Comparison of ENCODE assay signal across 7 mouse cellular contexts in the genomic region with DNA sequence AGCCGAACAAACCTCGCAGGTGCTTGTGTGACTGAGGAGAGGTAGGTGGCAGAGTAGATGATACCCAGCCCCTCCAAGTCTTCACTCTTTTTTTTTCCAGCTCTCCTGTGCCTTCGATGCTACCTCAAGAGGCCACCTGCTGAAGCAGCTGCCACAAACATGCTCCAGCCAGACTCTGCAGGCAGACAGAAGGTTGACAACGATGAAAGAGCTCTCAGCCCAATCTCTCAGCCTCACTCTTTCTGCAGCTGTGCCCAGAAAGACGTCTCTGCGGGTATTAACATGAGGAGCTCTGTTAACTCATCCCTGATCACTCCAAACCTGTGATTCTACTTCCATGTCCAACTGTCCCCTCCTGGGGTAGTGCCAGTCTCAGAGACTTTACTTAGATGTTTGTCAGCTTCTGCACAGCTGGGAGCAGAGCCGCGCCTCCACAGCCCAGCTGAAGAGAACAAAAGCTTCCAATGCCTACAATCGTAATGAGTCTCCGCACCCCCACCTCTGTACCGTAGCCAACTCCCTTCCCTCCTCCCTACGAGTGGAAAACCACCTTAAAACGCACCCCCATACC.
DNase-seq lines count a peak whose midpoint lies in the region; ATAC-seq and TF ChIP-seq lines count a peak whose summit lies in the region.

No protein-coding gene starts in this region.

- H3K27ac ChIP-seq in layer of hippocampus, adult 2 months, result peak overlapping the region; percentile 79
- no peak overlapping the region for H3K27ac ChIP-seq in lung, embryonic 15.5 days

- H3K4me2 ChIP-seq in lung, embryonic 15.5 days, result peak overlapping the region; percentile 76

- H3K9ac ChIP-seq in lung, embryonic 15.5 days, result peak overlapping the region; percentile 27

- DNase-seq in R1 (ENCODE audit: low read depth, low spot score), result peak; percentile 44
- DNase-seq in cerebellum, postnatal 36 days, result peak; percentile 6 to 9
- peak; percentile 51 to 59 for DNase-seq in frontal cortex, postnatal 36 days (ENCODE audit: low spot score in 2 of 2)
- peak; percentile 23 to 45 for DNase-seq in layer of hippocampus, adult 2 months (ENCODE audit: low spot score in 2 of 2)
- peak; percentile 27 for DNase-seq in right cerebral cortex, postnatal 14 days
- DNase-seq in thymus, postnatal 10 days (ENCODE audit: low spot score in 2 of 2), result no peak

- H3K27me3 ChIP-seq in lung, embryonic 15.5 days, result no peaks in the 10 kb centered on the region

- WGBS in lung, embryonic 15.5 days, result 6% methylated on average over 13 of the region's 13 CpGs

- H3K4me3 ChIP-seq in layer of hippocampus, adult 2 months, result peak overlapping the region; percentile 55
- H3K4me3 ChIP-seq in lung, embryonic 15.5 days, result peak overlapping the region; percentile 41

- 0 out of 2 replicates have a peak, but pooled peaks cover 10% of the 10 kb centered on the region for H3K4me1 ChIP-seq in lung, embryonic 15.5 days

- no peak; the same call in 1 of the 2 replicates for ATAC-seq in lung, embryonic 15.5 days (ENCODE audit: borderline replicate concordance, extremely low read depth, low FRiP score, low TSS enrichment)

- TF ChIP-seq CTCF in layer of hippocampus, adult 2 months (conservative IDR thresholded peaks at IDR 0.05), result no peak

- no peaks in the 10 kb centered on the region for H3K36me3 ChIP-seq in lung, embryonic 15.5 days

- no peaks in the 10 kb centered on the region for H3K9me3 ChIP-seq in lung, embryonic 15.5 days

Comparison
In these comparisons a context has a peak if more than half of its experiments do, and no peak if none do; other contexts are left out.
1. DNase-seq: peak in R1 (single experiment), cerebellum, postnatal 36 days (2 of 2), frontal cortex, postnatal 36 days (2 of 2), layer of hippocampus, adult 2 months (2 of 2) and right cerebral cortex, postnatal 14 days (single experiment); none in thymus, postnatal 10 days (0 of 2).